Mouse (Mus musculus) cerebellum, adult 9-11 months (tissue): Measurements from ENCODE around the gene Leap2.
A peak's percentile ranks its signal among the peaks of the same experiment; 100 is the strongest.
"Not testable (repeated sequence)": the region's sequence is repeated elsewhere in the genome, so short reads cannot be mapped to it uniquely, and the experiment has no call there.

Experiments used
- DNase-seq: peaks from one replicate; pipeline ENCODE4 v3.0.0; 2022

Leap2 gene

DNA sequence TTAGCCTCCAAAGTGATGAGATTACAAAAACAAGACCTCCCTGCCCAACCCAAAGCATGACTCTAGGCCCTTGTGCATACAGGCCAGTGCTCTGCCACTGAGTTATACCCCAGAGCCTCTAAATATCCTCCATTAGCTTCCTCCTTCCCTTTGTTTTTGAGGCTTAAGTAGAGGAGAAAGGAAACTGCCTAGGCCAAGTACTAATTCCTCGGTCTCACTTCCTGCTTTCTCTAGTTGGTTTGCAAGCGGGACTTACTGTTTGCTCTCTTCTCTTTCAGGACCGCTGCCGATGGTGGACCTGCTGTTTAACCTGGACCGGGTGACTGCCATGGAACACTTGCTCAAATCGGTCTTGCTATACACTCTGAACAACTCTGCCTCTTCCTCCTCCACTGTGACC is 13.4 kb upstream of the Leap2 start:
- no peak for DNase-seq

DNA sequence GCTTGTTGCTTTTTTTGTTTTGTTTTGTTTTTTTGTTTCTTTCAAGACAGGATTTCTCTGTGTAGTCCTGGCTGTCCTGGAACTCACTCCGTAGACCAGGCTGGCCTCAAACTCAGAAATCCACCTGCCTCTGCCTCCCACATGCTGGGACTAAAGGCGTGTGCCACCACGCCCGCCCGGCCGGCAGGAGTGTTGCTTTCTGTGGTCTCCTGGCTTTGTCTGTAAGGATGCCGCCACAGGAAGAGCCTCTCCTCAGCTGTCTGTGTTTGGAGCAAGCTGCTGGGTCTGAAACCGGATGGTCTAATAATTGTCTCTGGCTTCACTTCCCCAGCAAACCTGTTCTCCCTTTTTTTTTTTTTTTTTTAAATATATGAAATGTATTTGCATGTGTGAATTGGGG is 12.5 kb upstream of the Leap2 start:
- DNase-seq, result no peak

DNA sequence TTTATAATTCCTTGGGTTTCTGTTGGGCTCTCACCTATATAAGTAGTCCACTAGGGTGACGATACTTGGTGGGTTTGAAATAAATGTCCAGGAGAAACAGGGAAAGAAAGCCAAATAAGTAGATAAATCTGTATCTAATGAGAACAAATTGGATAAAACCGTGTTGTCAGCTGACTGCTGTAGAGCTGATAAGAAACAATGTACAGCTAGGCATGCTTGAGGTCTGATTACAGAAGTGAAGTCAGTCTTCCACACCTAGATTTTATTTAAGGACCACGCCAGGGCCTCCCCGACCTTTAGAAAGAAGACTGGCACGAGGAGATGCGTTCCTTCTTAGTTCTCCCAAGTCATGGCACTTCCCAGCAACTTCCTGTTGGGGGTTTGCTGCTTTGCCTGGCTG is 10.1 kb upstream of the Leap2 start:
- no peak for DNase-seq

DNA sequence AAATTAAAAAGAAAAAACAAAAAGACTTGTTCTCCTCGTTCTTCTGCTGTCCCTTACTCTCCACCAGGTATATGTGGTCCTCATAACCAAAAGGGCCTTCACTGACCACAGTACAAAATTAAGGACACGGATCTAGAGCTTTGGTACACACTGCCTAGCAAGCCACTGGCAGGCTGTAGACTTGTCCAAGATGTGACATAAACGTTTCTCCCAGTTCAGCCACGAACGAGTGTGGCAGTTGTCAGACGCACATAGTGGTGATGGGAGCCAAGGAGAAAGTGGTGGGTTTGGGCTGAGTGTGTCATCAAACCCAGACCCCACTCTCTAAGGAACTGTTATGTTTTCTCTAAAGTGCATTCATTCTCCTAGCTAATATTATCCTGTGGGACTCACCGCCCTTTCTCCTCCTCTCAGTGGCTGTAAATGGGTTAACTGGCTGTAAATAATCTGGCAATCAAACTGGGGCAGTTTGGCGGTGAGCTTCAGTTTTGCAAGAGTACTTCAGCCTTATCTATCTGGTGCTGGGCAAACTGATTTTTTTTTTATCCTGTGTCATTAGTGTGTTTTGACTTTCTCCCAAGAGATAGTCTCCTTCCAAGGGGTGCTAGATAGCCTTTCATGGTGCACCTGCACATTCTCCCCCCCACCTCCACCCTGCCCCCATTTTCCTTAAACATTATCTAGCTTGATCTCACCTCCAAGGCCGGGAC is 8.5 kb upstream of the Leap2 start:
- DNase-seq, result no peak

DNA sequence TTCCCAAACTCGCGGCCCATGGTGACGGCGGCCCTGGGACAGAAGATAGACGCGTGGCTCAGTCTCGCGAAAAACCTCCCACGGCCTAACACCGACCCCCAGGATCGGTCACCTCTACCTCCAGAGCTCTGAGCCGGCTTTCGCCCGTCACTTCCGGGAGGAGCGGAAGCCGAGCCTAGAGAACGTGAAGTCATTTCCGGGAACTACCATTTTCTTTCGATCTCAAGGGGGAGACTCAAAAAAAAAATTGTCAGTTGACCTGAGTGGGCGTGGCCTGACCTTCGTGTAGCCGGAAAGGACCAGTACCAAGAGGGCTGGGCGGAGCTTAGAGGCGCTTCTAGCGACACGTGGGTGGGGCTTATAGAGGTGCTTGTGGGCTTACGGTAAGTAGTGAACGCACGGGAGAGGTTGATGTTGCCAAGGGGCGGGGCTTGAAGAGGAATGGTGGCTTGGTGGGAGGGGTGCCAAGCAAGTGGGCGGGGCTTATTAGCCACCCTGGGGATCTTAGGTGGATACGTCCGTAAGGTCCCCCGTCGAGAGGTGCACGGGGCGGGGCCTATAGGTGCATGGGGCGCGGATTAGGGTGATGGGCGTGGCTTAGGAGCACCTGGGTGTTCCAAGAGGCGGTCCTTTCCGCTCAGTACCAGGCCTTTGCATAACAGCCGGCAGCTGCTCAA is 7.8 kb upstream of the Leap2 start, which contains the start of the genes Uqcrq and Gdf9:
Uqcrq (minus strand) TSS at position 162 of the 677 bp plus-strand sequence.
Gdf9 (plus strand) TSS at position 354 of the 677 bp plus-strand sequence.
- DNase-seq, result peak; percentile 100

DNA sequence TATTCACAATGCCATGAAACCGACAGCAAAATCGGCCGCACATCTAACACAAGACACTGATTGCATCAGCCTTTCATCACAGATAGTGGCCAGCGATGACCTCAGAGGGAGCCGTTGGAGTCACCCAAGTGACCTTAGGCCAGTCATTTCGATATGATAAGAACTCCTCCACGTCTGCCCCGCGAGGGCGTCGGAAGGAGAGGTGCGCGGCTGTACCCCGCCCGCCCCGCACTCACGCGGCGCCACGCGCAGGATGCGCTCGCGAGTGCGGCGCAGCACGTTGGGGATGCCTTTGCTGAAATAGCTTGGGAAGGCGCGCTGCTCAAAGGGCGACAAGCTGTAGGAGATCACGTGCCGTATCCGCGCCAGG is 7.3 kb upstream of the Leap2 start:
- no peak for DNase-seq

DNA sequence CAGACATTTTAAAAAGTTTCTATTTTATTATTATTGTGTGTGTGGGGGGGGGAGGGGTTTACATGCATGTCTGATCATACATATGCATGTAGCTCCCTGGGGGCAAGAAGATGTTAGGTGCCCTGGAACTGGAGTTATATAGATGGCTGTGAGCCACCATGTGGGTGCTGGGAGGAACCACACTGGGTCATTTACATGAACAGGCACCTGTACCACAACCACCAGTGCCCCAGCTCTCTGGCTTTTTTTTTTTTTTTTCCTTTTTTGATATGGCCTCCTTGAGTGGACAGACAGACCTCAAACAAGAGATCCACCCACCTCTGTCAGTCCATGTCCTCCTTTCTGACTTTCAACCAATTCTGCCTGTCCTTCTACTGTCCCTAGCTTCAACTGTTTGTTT is 6.2 kb upstream of the Leap2 start:
- DNase-seq, result no peak

DNA sequence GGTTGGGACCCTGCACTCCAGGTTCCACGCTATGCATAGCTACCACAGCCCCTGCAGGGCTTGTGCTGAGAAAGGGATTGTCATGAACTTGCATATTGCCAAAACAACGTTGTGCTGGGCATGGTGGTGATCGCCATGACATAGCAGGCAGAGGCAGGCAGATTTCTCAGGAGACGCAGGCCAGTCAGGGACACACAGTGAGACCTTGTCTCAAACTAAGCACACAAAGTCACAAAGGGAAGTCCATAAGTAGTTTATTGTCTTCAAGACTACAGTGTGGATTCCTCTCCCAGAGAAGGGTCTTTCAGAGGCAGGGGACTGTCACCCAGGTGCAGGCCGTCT is 5.7 kb upstream of the Leap2 start:
- DNase-seq, result no peak

DNA sequence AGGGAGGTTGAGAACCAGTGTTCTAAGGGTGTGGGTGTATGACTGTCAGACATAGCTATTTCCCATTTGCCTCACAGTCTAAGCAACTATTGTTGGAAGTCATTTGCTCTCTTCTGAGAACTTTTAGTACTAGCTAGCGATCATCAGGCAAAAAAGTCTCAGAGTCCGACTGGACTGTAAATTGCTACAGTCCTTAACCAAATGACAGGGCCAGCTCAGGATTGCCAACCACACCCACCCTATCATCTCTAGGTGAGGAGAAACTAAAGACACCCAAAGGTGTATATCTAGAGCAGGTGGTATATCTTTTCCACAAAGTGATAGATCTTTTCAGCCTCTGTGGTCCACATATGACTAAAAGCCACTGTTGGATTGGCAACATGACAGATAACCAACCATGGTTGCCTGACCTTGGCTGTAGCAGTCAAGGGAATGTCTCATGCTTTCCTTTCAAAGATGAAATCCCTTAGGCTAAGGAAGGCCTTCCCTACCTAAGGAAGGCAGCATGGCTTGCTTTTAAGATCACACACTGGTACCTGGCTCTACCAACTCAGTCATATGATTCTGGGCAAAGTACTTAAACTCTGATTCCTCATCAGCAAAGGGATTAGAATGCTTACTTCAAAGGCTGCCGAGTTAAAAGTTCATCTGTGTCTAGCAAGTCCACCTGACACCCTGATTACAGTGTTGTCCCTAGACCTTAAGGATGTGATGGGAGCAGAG is 5.2 kb upstream of the Leap2 start:
- DNase-seq, result no peak

DNA sequence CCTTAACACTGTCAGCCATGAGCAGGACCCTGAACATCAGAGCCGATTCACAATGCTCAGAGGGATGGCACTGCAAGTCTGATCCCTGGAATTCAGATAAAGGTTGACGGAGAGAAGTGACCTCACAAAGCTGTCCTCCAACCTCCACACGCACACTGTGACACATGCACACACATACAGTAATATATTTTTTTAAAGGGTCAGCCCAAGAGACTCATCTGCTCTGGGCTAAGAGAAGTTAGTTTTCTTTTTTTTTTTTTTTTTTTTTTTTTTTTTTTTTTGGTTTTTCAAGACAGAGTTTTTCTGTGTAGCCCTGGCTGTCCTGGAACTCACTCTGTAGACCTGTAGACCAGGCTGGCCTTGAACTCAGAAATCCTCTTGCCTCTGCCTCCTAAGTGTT is 3.9 kb upstream of the Leap2 start:
- DNase-seq, result not testable (repeated sequence)

DNA sequence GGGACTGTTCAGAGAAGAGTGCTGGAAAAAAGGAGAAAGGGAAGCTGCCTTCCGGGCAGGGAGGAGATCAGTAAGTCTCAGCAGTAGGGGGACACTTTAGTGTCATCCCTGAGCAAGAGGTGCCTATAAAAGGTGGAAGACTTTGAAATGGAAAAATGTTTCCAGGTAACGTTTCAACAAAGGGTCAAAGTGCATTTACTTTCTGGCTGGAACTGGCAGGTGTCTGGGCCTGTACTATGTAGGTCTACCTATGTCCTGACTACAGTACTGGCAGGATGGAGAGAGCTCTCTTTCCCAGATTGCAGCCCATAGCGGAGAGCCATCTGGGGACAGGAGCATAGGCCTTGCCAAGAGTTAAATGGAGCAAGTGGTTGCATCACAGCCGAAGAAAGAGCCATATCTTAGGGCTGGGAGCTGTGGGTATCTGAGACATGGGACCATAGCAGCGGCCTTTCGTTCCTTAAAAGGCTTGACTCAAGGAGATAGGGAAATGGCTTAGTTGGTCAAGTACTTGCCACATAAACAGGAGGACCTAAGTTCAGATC is 2.8 kb upstream of the Leap2 start:
- no peak for DNase-seq

DNA sequence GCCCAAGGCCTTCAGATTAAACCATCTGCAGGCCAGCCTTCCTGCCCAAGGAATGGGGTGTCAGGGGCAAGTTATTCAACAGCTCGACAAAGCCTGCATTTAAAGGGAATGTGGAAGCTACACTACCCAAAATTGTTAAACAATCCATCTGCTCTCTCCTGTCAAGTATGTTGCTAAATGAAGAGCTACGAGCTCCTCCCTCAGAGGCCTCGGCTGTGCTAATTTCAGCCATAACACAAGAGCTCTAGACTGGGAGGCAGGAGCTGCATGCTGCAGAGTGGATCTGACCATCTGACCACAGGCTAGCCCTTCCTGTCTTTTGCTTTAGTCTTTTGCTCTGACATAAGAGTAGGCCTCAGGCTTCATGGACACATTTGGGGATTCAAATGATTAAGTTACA is 2.3 kb upstream of the Leap2 start:
- no peak for DNase-seq

DNA sequence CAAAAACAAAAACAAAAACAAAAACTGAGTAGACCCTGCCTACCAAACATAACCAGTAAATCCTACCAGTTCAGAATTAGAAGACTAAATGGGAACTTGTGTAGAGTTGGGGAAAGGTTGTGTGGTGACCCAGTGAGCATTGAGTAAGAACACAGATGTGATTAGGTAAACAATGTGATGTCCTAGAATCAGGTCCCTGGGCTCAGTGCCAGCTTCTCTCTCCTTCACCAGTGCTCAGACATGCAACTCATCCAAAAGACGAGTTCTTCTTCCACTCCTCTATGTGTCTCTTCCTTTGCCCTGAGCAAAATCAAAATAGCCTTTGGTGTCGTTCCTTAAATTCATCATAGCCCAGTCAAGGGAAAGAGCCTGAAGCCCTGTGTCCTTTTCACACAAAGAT is 1.9 kb upstream of the Leap2 start:
- DNase-seq, result no peak

DNA sequence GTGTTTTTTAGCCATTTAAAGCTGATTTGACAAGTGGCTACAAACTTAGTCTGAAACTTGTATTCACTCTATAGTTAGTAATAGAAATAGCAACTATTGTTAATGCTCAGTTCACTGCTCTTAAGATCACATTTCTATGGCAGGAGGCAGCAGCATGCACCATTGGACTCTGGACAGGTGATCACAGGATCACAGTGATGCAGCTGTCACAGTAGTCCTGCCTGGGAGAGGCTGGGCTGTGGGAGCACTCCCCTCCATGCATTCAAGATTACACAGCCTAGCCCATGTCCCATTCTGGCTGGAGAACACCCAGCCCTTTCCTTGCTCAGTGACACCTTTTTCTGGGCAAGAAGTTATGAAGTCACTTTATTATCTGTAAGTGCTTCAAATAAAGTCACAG is 4.9 kb downstream of the Leap2 start:
- DNase-seq, result no peak

DNA sequence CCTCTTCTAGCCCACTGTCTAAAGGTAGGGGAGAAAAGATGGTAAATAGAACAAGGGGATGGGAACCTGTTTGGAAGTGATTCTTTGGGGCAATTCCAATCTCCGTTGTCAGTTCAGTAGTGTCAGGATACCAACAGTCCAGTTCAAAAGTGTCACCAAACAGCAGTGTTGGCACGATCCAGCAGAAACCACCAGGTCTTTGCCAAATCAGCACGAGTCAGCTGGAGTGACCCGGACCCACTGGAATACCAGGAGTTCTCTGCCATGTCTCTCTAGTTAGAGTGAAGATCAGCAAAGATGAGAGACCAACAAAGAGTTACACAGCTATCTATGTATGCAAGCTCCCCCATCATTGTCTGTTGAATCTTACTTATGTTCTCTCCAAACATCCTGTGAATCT is 9.1 kb downstream of the Leap2 start:
- no peak for DNase-seq

DNA sequence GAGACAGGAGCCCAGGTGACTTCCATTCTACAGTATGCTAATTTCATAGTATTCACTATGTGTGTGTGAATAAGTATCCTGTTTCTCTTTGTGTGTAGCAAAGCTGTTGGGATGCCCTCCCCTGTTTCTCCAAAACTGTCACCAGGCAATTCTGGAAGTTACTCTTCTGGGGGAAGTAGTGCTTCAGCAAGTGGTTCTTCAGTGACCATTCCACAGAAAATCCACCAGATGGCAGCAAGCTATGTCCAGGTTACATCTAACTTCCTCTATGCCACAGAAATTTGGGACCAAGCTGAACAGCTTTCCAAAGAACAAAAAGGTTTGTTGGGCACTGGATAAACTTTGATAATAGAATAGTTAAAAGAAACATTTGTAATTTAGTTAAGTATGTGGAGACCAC is 11.2 kb downstream of the Leap2 start:
- DNase-seq, result no peak

DNA sequence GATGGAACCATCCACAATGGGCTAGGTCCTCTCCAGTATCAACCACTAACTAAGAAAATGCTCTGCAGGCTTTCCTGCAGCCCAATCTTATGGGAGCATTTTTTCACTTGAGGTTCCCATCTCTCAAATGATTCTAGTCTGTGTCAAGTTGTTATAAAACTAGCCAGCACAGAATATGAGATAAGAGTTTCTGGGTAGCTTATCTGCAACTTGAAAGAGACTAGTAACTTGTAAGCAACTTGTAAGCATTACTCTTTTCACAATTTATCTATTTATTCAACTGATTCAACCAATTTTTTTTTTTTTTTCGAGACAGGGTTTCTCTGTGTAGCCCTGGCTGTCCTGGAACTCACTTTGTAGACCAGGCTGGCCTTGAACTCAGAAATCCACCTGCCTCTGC is 19.3 kb downstream of the Leap2 start:
- no peak for DNase-seq

DNA sequence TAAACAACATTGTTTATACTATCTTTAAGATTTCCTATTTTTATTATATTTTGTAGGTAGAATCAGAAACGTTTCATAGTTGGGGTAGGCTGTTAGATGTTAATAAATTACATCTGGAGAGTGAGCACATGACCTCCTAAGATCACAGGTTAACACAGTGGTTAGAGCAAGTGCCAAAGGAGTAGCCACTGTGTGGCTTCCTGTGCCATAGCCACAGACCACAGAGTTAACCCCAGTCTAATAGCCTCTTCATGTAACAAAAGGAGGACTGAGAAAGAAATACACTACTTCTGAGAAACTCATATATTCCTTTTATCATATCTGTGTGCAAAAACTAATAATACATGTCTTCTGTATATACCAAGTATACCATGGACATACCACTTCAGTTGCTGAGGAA is 29.1 kb downstream of the Leap2 start:
- DNase-seq, result no peak

DNA sequence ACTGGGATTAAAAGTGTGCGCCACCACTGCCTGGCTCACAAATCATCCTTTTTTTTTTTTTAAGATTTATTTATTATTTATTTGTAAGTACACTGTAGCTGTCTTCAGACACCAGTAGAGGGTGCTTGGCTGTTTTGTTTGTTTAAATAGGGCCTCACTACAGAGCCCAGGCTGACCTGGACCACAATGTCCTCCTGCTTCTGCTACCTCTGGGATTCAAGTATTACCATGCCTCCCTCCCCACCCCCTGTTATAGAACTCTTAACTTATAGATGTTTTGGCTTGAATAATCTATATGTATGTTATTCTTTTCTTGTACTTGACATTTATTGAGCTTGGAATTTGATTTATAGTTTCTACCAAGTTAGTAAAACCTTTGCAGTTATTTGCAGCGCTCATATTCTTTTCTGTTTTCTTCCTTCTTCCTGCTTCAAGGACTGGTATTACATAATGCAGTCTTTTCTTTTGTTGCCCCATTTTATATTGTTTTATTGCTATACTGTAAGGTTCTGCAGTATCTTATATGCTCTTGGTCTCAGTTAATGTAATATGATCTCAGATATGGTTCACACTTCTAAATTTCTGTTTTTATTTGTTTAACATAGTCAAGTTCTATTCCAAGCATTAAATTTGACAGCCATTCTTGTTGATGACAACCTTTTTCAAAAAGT is 39.1 kb downstream of the Leap2 start:
- DNase-seq, result no peak

DNA sequence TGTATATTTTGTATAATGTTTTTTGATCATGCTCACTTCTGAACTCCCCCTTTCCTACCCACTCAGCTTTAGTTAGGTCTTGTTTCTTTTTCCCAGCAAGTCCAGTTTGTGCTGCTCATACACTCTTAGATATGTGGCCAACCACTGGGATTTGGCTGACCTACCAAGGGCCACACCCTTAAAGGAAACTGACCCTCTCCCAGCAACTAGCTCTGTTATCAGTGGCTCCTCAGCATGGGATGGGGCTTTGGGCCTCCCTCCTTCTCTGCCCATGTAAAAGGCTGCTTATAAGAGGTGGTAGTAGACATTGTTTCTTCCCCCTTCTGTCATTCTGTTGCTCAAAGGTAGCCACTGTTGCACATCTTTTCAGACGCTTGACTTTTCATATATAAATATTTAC is 44.1 kb downstream of the Leap2 start:
- DNase-seq, result no peak
